Mouse (Mus musculus) splenic B cell, adult 2 months (primary cell): Measurements from ENCODE around the gene Rasa3.
A peak's percentile ranks its signal among the peaks of the same experiment; 100 is the strongest.

Experiments used
- DNase-seq: peaks from one replicate; pipeline ENCODE4 v3.0.0-alpha.2; 2011; ENCODE audit warnings: low read depth, low spot score
- H3K27me3 ChIP-seq: 2 replicates; pipeline ENCODE4 v1.6.1; 2012; ENCODE audit warnings: mild to moderate bottlenecking, low read length, moderate library complexity, mixed read lengths; ENCODE audit not compliant: control insufficient read depth, poor library complexity, insufficient read depth, severe bottlenecking
- H3K36me3 ChIP-seq: 2 replicates; pipeline ENCODE4 v1.6.1; 2012; ENCODE audit warnings: mild to moderate bottlenecking, low read length, moderate library complexity, mixed read lengths; ENCODE audit not compliant: control insufficient read depth, poor library complexity, insufficient read depth, severe bottlenecking

The Rasa3 gene

DNA sequence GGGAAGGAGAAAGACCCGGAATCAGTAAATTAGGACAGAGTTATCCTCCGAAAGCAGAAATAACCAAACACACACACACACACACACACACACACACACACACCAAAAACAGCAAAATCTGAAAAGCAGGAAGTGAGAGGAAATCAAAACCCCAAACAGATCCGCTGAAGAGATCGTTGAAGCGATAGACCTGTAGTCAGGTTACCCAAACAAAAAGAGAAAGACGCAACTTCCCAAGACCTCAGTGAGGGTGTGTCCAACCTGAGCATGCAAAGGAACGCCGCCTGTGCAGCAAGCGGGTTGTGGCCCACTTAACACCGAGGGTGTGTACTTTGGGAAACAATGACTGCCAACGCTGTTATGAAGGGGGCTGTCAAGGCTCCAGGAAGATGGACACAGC is 76.2 kb downstream of the Rasa3 start:
- Histone ChIP-seq H3K27me3 (no peaks in the 10 kb centered on the region), H3K36me3 (peaks cover 9% of the 10 kb centered on the region)
- peak; percentile 91 for DNase-seq

DNA sequence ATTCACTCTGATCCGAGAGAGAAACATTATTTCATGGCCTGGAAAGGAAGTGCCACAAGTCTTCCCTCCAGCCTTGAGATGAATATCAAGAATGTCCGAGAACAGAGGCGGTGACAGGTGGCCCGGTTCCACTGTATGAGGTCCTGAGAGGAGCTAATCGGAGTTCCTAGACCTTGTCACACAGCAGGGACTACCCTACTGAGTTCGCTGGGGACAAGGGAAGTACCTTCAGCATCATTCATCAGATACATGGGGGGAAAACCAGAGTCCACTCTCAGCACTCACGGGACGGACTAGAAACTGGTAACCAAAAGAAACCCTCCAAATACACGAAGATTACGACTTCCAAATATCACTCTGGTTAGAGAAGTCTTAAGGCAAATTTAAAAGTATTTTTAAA is 76.7 kb downstream of the Rasa3 start:
- peak; percentile 79 for DNase-seq
- H3K36me3 ChIP-seq: peaks cover 7% of the 10 kb centered on the region

DNA sequence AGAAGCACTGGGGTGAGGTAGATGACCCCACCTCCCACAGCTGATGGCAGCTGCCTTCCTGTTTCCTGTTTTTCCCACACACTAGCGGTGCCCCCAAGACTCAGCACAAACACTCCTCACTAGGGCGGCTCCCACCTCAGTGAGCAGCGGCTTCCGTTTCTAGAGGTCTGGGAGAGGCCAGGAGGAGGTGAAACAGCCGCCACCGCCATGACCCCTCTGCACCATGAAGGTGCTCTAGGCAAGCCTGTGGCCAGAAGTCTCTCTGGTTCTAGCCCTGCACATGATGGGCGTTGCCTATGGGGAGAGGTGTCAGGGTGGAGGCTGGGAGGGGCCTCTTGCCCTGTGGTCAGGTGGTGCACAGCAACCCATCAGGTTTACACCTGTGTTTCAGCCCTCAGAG is 77.2 kb downstream of the Rasa3 start:
- peak; percentile 87 for DNase-seq
- H3K36me3 ChIP-seq: peaks cover 6% of the 10 kb centered on the region
- no peaks in the 10 kb centered on the region for H3K27me3 ChIP-seq

More for the DNA sequence above, 76.7 kb downstream of the Rasa3 start:
- no peaks in the 10 kb centered on the region for H3K27me3 ChIP-seq

DNA sequence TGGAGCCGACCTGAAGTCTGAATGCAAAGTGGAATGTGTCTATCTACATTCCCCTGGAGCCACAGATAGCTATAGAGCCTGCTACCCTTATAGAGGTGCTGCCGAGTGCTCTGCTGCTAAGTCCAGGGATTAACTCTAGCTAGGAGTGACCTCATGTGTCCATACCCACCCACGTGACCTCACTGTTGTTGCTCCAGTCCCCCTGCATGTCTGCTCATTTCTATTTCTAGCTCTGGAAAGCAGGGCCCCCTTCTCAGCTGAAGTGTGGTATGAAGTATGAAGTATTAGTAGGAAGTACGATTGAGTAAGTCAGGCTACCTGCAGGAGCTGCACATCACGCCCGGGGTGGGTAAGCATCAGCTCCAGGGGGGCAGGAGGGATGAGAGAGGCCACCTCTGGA is 79.6 kb downstream of the Rasa3 start:
- H3K27me3 ChIP-seq: no peaks in the 10 kb centered on the region
- DNase-seq: no peak

DNA sequence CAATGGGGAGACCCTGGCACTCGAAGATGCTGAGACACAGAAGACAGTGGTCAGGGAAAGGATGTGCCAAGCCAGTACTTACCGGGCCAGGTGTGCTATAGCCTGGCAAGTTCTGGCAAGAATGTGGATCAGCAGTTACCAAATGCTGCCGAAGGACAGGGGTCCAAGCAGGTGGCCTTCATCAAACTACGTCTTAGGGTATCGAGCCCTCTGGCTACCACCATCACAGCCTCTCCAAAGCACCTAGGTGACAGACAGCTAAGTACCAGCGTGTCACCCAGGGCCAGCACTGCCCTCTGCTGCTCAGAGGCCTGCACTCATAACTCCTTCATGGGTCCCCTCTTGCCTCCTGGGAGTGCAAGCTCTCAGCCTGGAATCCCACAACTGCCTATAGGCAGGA is 81.5 kb downstream of the Rasa3 start:
- Histone ChIP-seq H3K36me3 (peaks cover 4% of the 10 kb centered on the region; the same call in 1 of the 2 replicates), H3K27me3 (no peaks in the 10 kb centered on the region)
- peak; percentile 61 for DNase-seq

More for the DNA sequence above, 79.6 kb downstream of the Rasa3 start:
- peaks cover 4% of the 10 kb centered on the region; the same call in 1 of the 2 replicates for H3K36me3 ChIP-seq

DNA sequence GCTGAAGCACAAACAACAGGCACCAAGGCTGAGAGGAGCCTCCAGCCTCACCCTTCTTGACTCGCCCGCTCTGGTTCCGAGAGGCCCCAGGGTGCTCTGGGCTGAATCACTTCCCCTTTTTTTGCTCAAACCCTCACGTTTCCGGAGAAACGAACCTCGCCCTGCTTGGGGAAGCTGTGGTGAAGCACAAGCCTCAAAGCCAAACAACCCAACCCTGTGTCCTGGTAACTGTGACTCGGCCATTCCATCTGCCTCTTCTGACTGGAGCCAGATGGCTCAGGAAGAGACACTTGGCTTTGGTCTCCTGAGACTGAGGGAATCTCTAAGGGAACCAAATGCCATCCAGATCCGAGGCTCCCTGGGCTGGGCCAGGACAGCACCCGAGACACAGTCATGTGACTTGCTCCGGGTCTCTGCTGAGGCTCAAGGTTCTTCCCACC is 82.5 kb downstream of the Rasa3 start:
- Histone ChIP-seq H3K27me3 (no peaks in the 10 kb centered on the region), H3K36me3 (peaks cover 7% of the 10 kb centered on the region; the same call in 1 of the 2 replicates)
- DNase-seq: peak; percentile 94

DNA sequence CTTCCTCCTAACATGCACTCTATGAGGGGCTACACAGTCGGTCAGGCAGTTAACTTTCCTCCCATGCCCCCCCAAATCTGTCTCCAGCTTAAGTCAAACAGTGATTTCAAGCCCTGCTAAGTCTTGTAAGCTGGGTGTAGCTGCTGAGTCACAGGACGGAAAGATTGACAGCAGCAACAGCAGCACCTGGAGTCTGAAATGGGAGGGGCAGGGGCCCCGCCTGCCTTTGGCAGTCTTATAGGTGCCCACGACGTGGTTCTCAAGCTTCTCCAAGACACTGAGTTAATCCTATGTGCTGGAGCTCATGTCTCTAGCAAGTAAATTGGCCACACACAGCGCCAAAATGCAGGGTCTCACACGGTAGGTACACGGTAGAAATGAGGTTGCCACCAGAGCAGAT is 84.1 kb downstream of the Rasa3 start:
- no peaks in the 10 kb centered on the region for H3K27me3 ChIP-seq
- DNase-seq: peak; percentile 55
- H3K36me3 ChIP-seq: peaks cover 12% of the 10 kb centered on the region

DNA sequence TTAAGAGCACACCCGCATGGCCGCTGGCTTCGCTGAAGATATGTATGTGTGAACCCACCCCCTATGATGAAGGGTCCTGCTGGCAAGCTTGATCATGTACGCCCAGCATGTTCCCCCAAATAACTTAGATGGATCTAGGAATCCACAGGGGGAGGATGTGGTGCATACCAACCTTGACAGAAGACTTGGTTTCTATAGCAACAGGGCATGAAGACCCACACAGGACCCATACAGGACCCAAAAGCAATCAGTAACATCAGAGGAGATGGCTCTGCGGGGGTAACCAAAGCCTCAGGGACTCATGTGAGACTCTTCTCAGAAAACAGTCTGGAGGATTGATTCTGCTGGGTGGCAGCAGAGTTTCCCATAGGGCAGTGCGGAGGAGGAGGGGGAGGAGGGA is 86.2 kb downstream of the Rasa3 start:
- no peaks in the 10 kb centered on the region for H3K27me3 ChIP-seq

DNA sequence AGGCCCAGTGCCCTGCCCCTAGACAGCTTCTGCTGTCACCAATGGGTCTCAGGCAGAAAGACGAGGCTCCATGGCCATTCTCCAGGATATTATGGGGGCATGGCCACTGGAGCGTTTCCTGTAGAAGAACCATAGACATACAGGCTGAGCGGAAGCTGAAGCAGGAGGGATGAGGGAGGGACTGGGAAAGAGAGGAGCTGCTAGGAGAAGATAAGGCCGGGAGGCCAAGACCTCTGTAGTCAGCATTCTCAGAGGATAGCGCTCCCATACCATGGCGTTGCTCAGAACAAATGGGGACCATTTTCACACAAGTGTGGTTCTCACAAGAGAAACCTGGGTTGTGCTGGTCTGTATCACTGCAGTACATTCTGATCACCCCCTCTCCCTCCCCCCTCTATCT is 88.3 kb downstream of the Rasa3 start:
- DNase-seq: no peak
- peaks cover 28% of the 10 kb centered on the region for H3K36me3 ChIP-seq
- no peaks in the 10 kb centered on the region for H3K27me3 ChIP-seq

More for the DNA sequence above, 86.2 kb downstream of the Rasa3 start:
- no peak for DNase-seq
- H3K36me3 ChIP-seq: peaks cover 13% of the 10 kb centered on the region

DNA sequence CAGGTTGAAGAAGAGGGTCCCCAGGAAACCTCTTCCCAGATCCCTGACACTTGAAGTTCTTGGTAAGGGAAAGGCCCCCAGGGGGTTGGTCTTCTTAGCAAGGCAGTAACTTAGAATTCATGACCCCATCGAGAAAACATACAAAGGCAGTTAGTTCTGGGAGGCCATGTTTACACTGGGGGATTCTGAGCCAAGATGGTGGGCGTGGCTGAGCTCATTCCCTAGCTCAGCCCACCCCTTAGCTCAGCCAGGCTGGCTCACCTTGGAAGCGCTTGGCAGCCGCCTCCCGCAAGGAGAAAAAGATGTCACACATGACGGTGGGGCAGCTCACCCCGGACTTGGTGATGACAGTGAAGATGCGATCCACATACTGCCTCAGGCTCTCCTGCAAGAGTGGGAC is 92.8 kb downstream of the Rasa3 start:
- Histone ChIP-seq H3K27me3 (no peaks in the 10 kb centered on the region), H3K36me3 (peaks cover 51% of the 10 kb centered on the region)
- DNase-seq: no peak

DNA sequence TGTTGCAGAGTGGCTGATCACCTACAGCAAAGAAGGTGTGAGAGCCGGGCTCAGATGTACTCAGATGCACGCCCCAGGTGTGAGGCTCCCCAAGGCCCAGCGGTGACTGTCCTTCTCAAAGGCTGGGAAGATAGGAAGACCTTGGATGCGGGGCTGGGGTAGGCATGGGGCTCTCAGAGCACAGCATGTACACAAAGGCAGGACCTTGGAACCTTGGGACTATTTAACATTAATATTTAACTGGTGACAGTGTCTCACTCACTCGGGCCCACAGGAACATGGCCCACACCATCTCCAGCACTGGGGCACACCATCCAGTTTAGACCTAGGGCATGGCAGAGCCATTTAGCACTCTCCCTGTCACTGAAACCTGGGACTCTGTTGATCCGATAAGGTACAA is 99.5 kb downstream of the Rasa3 start:
- Histone ChIP-seq H3K36me3 (peaks cover 29% of the 10 kb centered on the region), H3K27me3 (no peaks in the 10 kb centered on the region)
- no peak for DNase-seq

DNA sequence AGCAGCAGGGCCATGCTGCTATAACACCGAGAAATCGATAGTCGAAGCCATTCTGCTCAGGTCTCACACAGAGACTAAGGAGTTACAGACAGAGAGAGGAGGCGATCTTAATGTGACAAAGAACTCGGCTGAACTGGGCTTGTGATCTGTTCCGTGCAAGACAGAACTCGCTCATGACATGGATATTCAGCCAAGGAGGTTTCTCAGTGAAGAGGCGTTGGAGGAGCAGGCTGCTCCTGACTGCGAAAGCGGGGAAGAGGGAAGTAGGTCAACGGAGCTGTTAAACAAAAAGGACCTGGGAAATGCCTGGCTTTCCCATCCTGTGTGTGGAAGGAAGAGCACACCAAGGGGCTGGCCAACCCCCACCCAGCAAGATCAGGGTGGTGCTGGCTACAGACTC is 105.4 kb downstream of the Rasa3 start:
- Histone ChIP-seq H3K27me3 (no peaks in the 10 kb centered on the region), H3K36me3 (peaks cover 22% of the 10 kb centered on the region)
- no peak for DNase-seq

DNA sequence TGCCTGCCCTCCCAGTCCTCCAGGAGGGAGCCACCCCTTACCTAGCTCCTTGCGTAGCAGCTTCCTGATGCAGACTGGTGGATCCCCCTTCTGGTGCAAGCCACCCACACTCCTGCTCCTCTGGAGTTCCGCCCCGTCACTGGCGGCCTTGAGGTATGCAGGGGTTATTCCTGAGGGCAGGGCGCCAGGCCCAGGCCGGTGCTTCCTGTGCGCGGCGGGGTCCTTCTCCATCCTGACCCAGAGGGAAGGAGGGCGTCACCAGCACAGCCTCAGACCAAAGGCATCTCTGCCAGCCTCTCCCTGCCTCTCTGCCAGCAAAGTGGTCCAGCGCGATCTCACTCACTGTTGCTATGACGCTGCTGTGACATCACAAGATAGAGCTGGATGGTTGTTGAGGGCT is 115.3 kb downstream of the Rasa3 start, which contains the start of gene 1700029H14Rik:
Gene 1700029H14Rik, minus strand, starts transcription at position 344 of the 400 bp plus-strand sequence.
- peak; percentile 27 for DNase-seq
- no peaks in the 10 kb centered on the region for H3K36me3 ChIP-seq
- H3K27me3 ChIP-seq: no peaks in the 10 kb centered on the region

DNA sequence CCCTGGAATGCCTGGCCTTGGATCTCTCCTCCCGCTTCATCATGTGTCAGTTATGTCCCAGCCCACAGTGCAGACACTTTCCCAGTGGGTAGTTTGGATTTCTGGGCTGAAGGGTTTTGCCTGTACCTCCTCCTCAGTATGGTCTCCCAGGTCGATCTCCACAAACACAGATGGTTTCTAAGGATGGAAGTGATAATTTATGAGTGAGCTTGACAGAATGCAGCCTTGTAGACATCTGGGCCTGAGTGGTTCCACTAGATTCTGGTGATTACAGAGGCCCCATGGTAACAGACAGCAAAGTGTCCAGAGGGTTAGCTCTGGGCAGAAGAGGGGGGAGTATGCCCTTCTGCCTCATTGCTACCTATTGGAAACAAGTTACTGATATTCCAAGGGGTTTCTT is 119.9 kb downstream of the Rasa3 start:
- no peaks in the 10 kb centered on the region for H3K36me3 ChIP-seq
- no peak for DNase-seq

DNA sequence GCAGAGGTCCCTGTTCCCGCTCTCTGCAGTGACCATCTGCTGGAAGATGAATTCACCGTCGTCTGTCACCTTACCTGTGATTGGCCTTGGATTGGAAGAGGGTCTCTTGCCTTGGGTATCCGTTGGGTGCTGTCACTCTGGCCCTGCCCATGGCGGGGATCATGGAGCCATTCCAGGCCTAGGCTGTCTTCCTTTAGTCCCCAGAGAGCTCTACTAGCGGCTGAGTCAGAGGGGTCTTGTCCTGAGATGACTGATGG is 125.9 kb downstream of the Rasa3 start:
- DNase-seq: no peak
- Histone ChIP-seq H3K27me3 (no peaks in the 10 kb centered on the region), H3K36me3 (no peaks in the 10 kb centered on the region)

More for the DNA sequence above, 119.9 kb downstream of the Rasa3 start:
- H3K27me3 ChIP-seq: no peaks in the 10 kb centered on the region

DNA sequence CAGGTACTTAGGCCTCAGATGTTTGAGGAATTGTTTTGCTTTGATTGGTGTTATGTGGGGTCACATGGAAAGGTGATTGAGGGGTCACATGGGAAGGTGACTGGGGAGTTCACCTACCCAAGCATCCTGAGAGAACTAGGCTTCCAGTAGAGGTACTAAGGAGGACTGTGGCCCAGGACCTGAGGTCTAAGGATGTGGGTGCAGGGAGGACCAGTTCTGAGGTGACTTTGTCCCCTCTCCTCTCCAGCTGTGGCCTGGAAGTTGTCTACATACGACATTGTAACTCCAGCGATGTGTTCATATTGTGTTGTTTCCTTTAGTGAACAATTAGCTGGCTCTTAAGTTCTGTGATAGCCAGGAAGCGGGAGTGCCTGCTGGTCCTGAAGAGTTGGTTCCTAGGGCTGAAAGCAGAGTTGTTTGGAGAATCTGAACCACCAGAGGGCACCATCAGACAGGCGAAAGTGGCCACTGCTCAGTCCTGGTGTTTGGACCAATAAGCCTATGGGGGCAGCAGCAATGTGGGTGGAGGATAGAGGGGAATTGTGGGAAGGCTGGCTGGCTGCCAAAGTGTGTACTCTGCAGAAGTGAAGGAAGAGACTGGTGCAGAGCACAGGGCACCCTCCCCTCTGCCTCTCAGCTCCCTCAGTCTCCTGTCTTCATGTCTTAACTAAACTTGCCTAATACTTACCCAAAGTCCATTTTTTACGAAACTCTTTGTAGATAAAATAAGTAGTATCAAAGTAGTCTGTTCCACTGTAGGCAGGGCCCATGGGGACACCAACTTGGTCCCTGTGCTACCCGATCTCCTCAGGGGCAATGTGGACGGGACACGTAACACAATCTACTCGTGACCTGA is 126.5 kb downstream of the Rasa3 start:
- H3K36me3 ChIP-seq: no peaks in the 10 kb centered on the region
- peak; percentile 90 for DNase-seq
- no peaks in the 10 kb centered on the region for H3K27me3 ChIP-seq
